29 mouse cellular contexts compared by ENCODE assay signal in the genomic region with DNA sequence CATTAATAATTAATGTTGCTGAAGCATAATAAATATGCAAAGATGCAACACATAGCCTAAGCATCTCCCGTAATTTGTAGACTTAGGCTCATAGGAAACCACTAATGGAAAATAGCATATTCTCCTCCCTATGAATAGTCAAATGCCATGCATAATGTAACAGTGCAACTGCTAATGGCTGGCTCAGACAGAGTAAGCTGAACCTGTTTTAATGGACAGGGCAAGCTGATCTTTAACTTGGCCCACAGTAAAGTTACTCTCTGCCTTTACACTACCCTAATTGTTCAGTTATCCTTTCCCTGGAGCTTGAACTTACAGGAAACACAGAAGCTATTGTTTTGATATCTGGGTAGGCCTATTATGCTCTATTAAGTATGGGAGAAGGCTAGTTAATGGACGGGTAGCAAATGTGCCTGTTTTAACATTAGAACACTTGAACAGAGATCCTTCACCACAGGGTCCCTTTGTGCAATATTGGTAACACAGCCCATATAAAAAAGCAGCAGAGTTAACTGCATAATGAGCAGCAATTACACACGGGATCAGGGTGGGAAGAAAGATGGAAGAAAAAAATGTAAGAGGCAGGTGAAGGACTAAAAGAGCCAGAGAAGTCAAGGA.
DNase-seq lines count a peak whose midpoint lies in the region; ATAC-seq and TF ChIP-seq lines count a peak whose summit lies in the region.
"Had no signal": no experiment of that assay in that cellular context is flagged by ENCODE, and none has a peak within 500 bp of the region (broad histone marks: within the 10 kb centered on the region; RNA-seq: fewer than 3 reads in every experiment).

No protein-coding gene starts in this region.

- H3K9me3 ChIP-seq in forebrain, embryonic 12.5 days = no peaks in the 10 kb centered on the region
- H3K9me3 ChIP-seq in forebrain, postnatal 0 days (ENCODE audit: low read length) = no peaks in the 10 kb centered on the region
- no peaks in the 10 kb centered on the region for H3K9me3 ChIP-seq in limb, embryonic 11.5 days (ENCODE audit: control insufficient read depth, low read length)
- no peaks in the 10 kb centered on the region for H3K9me3 ChIP-seq in limb, embryonic 10.5 days (replicated peaks)
- no peaks in the 10 kb centered on the region for H3K9me3 ChIP-seq in forebrain, embryonic 16.5 days (ENCODE audit: control insufficient read depth, low read length)
- H3K9me3 ChIP-seq: embryonic facial prominence, embryonic 12.5 days; heart, embryonic 15.5 days; limb, embryonic 13.5 days; liver, embryonic 13.5 days; lung, embryonic 15.5 days; neural tube, embryonic 13.5 days; stomach, embryonic 15.5 days had no signal

- peaks cover 6% of the 10 kb centered on the region; the same call in 1 of the 2 replicates for H3K4me1 ChIP-seq in forebrain, embryonic 12.5 days
- no peaks in the 10 kb centered on the region for H3K4me1 ChIP-seq in forebrain, postnatal 0 days (ENCODE audit: insufficient read depth)
- H3K4me1 ChIP-seq in limb, embryonic 11.5 days (ENCODE audit: control insufficient read depth, insufficient read depth, low read length) = no peaks in the 10 kb centered on the region
- no peaks in the 10 kb centered on the region for H3K4me1 ChIP-seq in limb, embryonic 10.5 days
- peaks cover 4% of the 10 kb centered on the region; the same call in 1 of the 2 replicates for H3K4me1 ChIP-seq in forebrain, embryonic 16.5 days (replicated peaks; ENCODE audit: control insufficient read depth, insufficient read depth, low read length)
- H3K4me1 ChIP-seq: embryonic facial prominence, embryonic 12.5 days; heart, embryonic 15.5 days; limb, embryonic 13.5 days; liver, embryonic 13.5 days; lung, embryonic 15.5 days; megakaryocyte, embryonic 14.5 days; stomach, embryonic 15.5 days had no signal

- 36% methylated on average over 3 of the region's 3 CpGs for WGBS in forebrain, embryonic 12.5 days
- 16% methylated on average over 3 of the region's 3 CpGs for WGBS in forebrain, postnatal 0 days
- 65% methylated on average over 3 of the region's 3 CpGs for WGBS in limb, embryonic 11.5 days
- WGBS in limb, embryonic 10.5 days = 84% methylated on average over 3 of the region's 3 CpGs
- WGBS in forebrain, embryonic 16.5 days = 13% methylated on average over 3 of the region's 3 CpGs

- H3K27me3 ChIP-seq in forebrain, embryonic 12.5 days = no peaks in the 10 kb centered on the region
- H3K27me3 ChIP-seq in forebrain, postnatal 0 days (ENCODE audit: insufficient read depth, low read length) = no peaks in the 10 kb centered on the region
- no peaks in the 10 kb centered on the region for H3K27me3 ChIP-seq in limb, embryonic 11.5 days (ENCODE audit: control insufficient read depth, insufficient read depth, low read length)
- no peaks in the 10 kb centered on the region for H3K27me3 ChIP-seq in limb, embryonic 10.5 days (ENCODE audit: low read depth, poor library complexity, severe bottlenecking)
- no peaks in the 10 kb centered on the region for H3K27me3 ChIP-seq in forebrain, embryonic 16.5 days (replicated peaks; ENCODE audit: control insufficient read depth, insufficient read depth, low read length)
- H3K27me3 ChIP-seq: embryonic facial prominence, embryonic 12.5 days; heart, embryonic 15.5 days; limb, embryonic 13.5 days; liver, embryonic 13.5 days; lung, embryonic 15.5 days; megakaryocyte, embryonic 14.5 days; neural tube, embryonic 13.5 days; stomach, embryonic 15.5 days had no signal

- peak; percentile 51; the same call in 1 of the 2 replicates for ATAC-seq in forebrain, embryonic 12.5 days (ENCODE audit: low FRiP score)
- no peak for ATAC-seq in forebrain, postnatal 0 days
- ATAC-seq in limb, embryonic 11.5 days (ENCODE audit: insufficient number of reproducible peaks, low FRiP score, low TSS enrichment, low read depth) = peak; percentile 60
- ATAC-seq in forebrain, embryonic 16.5 days = peak; percentile 66
- ATAC-seq: CD4-positive, CD25-positive, alpha-beta regulatory T cell, adult 4 months; hindbrain, postnatal 0 days; intestine, embryonic 16.5 days had no signal

- TF ChIP-seq CTCF in forebrain, postnatal 0 days (IDR thresholded peaks at IDR 0.05; ENCODE audit: low read depth) = no peak
- no peak for TF ChIP-seq CTCF in brain, embryonic 14.5 days (IDR thresholded peaks at IDR 0.05; ENCODE audit: borderline replicate concordance, extremely low read depth, insufficient read depth, insufficient read length)

- H3K27ac ChIP-seq in forebrain, embryonic 12.5 days = no peak overlapping the region
- no peak overlapping the region for H3K27ac ChIP-seq in forebrain, postnatal 0 days (ENCODE audit: low read depth, low read length)
- H3K27ac ChIP-seq in limb, embryonic 11.5 days (replicated peaks; ENCODE audit: low read depth, low read length) = no peak overlapping the region
- H3K27ac ChIP-seq in limb, embryonic 10.5 days = no peak overlapping the region
- H3K27ac ChIP-seq in forebrain, embryonic 16.5 days (ENCODE audit: low read length) = no peak overlapping the region
- H3K27ac ChIP-seq: embryonic facial prominence, embryonic 12.5 days; gastrocnemius, adult 2 months; heart, embryonic 15.5 days; hindbrain, postnatal 0 days; limb, embryonic 13.5 days; liver, embryonic 13.5 days; lung, embryonic 15.5 days; neural tube, embryonic 13.5 days; stomach, embryonic 15.5 days had no signal

- no peak for TF ChIP-seq POLR2A in brain, embryonic 14.5 days (IDR thresholded peaks at IDR 0.05; ENCODE audit: borderline replicate concordance, extremely low read depth, insufficient read depth, insufficient read length, poor library complexity, severe bottlenecking)

- no peaks in the 10 kb centered on the region for H3K36me3 ChIP-seq in forebrain, embryonic 12.5 days (replicated peaks)
- no peaks in the 10 kb centered on the region for H3K36me3 ChIP-seq in forebrain, postnatal 0 days (ENCODE audit: insufficient read depth)
- H3K36me3 ChIP-seq in limb, embryonic 11.5 days (ENCODE audit: control insufficient read depth, insufficient read depth, low read length) = no peaks in the 10 kb centered on the region
- H3K36me3 ChIP-seq in limb, embryonic 10.5 days = no peaks in the 10 kb centered on the region
- H3K36me3 ChIP-seq in forebrain, embryonic 16.5 days (ENCODE audit: control insufficient read depth, insufficient read depth) = no peaks in the 10 kb centered on the region
- H3K36me3 ChIP-seq: embryonic facial prominence, embryonic 12.5 days; heart, embryonic 15.5 days; limb, embryonic 13.5 days; liver, embryonic 13.5 days; lung, embryonic 15.5 days; neural tube, embryonic 13.5 days; stomach, embryonic 15.5 days had no signal

- H3K4me3 ChIP-seq in forebrain, embryonic 12.5 days (replicated peaks) = no peak overlapping the region
- H3K4me3 ChIP-seq in forebrain, postnatal 0 days (ENCODE audit: low read depth, low read length) = no peak overlapping the region
- no peak overlapping the region for H3K4me3 ChIP-seq in limb, embryonic 11.5 days (ENCODE audit: low read depth, low read length)
- H3K4me3 ChIP-seq in limb, embryonic 10.5 days = no peak overlapping the region
- H3K4me3 ChIP-seq in forebrain, embryonic 16.5 days (replicated peaks; ENCODE audit: low read length) = no peak overlapping the region
- H3K4me3 ChIP-seq: embryonic facial prominence, embryonic 12.5 days; gastrocnemius, adult 2 months; heart, embryonic 15.5 days; limb, embryonic 13.5 days; liver, embryonic 13.5 days; lung, embryonic 15.5 days; megakaryocyte, embryonic 14.5 days; myocyte; neural tube, embryonic 13.5 days; stomach, embryonic 15.5 days had no signal

- H3K4me2 ChIP-seq in forebrain, embryonic 12.5 days = no peak overlapping the region
- H3K4me2 ChIP-seq in forebrain, postnatal 0 days (ENCODE audit: low read depth) = no peak overlapping the region
- H3K4me2 ChIP-seq in limb, embryonic 11.5 days (ENCODE audit: low read depth, severe bottlenecking) = no peak overlapping the region
- no peak overlapping the region for H3K4me2 ChIP-seq in forebrain, embryonic 16.5 days (ENCODE audit: low read length)
- H3K4me2 ChIP-seq: embryonic facial prominence, embryonic 12.5 days; heart, embryonic 15.5 days; limb, embryonic 13.5 days; liver, embryonic 13.5 days; lung, embryonic 15.5 days; neural tube, embryonic 13.5 days; stomach, embryonic 15.5 days had no signal

- no peak overlapping the region for H3K9ac ChIP-seq in forebrain, embryonic 12.5 days
- H3K9ac ChIP-seq in forebrain, postnatal 0 days = no peak overlapping the region
- no peak overlapping the region for H3K9ac ChIP-seq in limb, embryonic 11.5 days (ENCODE audit: low read length)
- no peak overlapping the region for H3K9ac ChIP-seq in forebrain, embryonic 16.5 days (replicated peaks; ENCODE audit: low read depth, low read length)
- H3K9ac ChIP-seq: embryonic facial prominence, embryonic 12.5 days; heart, embryonic 15.5 days; limb, embryonic 13.5 days; liver, embryonic 13.5 days; lung, embryonic 15.5 days; neural tube, embryonic 13.5 days; stomach, embryonic 15.5 days had no signal

- DNase-seq in forebrain, postnatal 0 days = no peak
- DNase-seq in limb, embryonic 11.5 days (ENCODE audit: low spot score) = no peak
- DNase-seq in limb, embryonic 10.5 days (ENCODE audit: low spot score) = no peak
- peak; percentile 53 for DNase-seq in brain, embryonic 14.5 days (ENCODE audit: low read depth)
- no peak for DNase-seq in cerebellum, adult 18-20 months
- no peak for DNase-seq in cerebellum, adult 11-12 months
- DNase-seq: adrenal gland, postnatal 14 days; cerebellum, adult 9-11 months; gastrocnemius, adult 2 months; heart, postnatal 36 days; kidney, postnatal 10 days; liver, embryonic 13.5 days; lung, postnatal 36 days; right cerebral cortex, adult 18-20 months; right cerebral cortex, postnatal 4 days; thymus, postnatal 36 days had no signal
